ENCODE assay signal across 24 mouse cellular contexts in the genomic region with DNA sequence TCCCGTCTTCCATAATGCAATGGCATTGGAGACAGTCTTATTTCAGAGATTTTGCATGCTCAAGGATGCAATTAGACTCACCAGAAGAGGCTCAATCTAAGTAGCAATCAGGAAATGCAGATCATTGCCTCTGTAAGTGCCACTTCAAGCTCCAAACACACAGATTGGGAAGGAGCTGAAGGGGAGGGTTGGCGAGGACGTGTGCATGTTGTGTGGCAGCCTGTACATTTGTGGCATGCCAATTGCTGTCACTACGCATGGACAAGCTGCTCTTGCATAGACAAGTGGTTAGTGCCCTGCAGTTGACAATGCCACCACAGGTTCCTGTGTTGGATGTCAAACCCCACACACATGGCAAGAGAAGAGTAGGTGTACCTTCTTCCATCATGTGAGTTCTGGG.
"Had no signal": no experiment of that assay in that cellular context is flagged by ENCODE, and none has a peak within 500 bp of the region (broad histone marks: within the 10 kb centered on the region; RNA-seq: fewer than 3 reads in every experiment).

No protein-coding gene starts in this region.

- H3K4me3 ChIP-seq: gastrocnemius, adult 2 months; heart, embryonic 10.5 days; heart, embryonic 13.5 days; heart, embryonic 15.5 days; hindbrain, embryonic 13.5 days; hindbrain, embryonic 15.5 days; layer of hippocampus, adult 2 months; left cerebral cortex, adult 2 months; limb, embryonic 10.5 days; limb, embryonic 12.5 days had no signal

- H3K9ac ChIP-seq: heart, embryonic 13.5 days; heart, embryonic 15.5 days; hindbrain, embryonic 13.5 days; hindbrain, embryonic 15.5 days; limb, embryonic 12.5 days had no signal

- ATAC-seq: hindbrain, postnatal 0 days; intestine, embryonic 16.5 days had no signal

- H3K27ac ChIP-seq: gastrocnemius, adult 2 months; heart, embryonic 10.5 days; heart, embryonic 13.5 days; heart, embryonic 15.5 days; hindbrain, embryonic 13.5 days; hindbrain, embryonic 15.5 days; hindbrain, postnatal 0 days; layer of hippocampus, adult 2 months; left cerebral cortex, adult 2 months; limb, embryonic 10.5 days; limb, embryonic 12.5 days had no signal

- H3K27me3 ChIP-seq: heart, embryonic 13.5 days; heart, embryonic 15.5 days; hindbrain, embryonic 15.5 days; limb, embryonic 12.5 days had no signal

- H3K36me3 ChIP-seq: hindbrain, embryonic 13.5 days; hindbrain, embryonic 15.5 days; limb, embryonic 10.5 days; limb, embryonic 12.5 days had no signal

- H3K4me1 ChIP-seq: heart, embryonic 13.5 days; heart, embryonic 15.5 days; hindbrain, embryonic 15.5 days; limb, embryonic 10.5 days; limb, embryonic 12.5 days had no signal

- H3K9me3 ChIP-seq: heart, embryonic 10.5 days; heart, embryonic 13.5 days; heart, embryonic 15.5 days; hindbrain, embryonic 13.5 days; hindbrain, embryonic 15.5 days; limb, embryonic 10.5 days; limb, embryonic 12.5 days had no signal

- H3K4me2 ChIP-seq: heart, embryonic 13.5 days; heart, embryonic 15.5 days; hindbrain, embryonic 13.5 days; hindbrain, embryonic 15.5 days; limb, embryonic 12.5 days; liver, embryonic 11.5 days had no signal

- DNase-seq: gastrocnemius, postnatal 10 days; gastrocnemius, postnatal 25 days; heart, adult 18-20 months; heart, postnatal 14 days; heart, postnatal 36 days; kidney, adult 18-20 months; kidney, adult 8-10 months; kidney, postnatal 10 days; kidney, postnatal 25 days; kidney, postnatal 4 days; liver had no signal
